Mouse (Mus musculus) hindbrain, embryonic 11.5 days (tissue): ENCODE measurements around the gene Cd207. TPM values are rescaled to one million over a fixed set of nuclear protein-coding genes. Genes with fewer than 3 reads are reported as not detected.

Experiments used
- ATAC-seq: fragments of 200-750 bp; cut with Nextera tagmentation; 2 replicates; pipeline ENCODE4 v1.8.0; 2017; ENCODE audit warnings: mild to moderate bottlenecking, moderate TSS enrichment, moderate library complexity; ENCODE audit not compliant: low FRiP score
- DNase-seq: peaks from one replicate; pipeline ENCODE4 v3.0.0-alpha.2; 2015; ENCODE audit warnings: low spot score
- H3K27ac ChIP-seq: fragments of 300-500 bp; sonication (generic); 2 replicates; pipeline ENCODE4 v1.5.1; 2014; ENCODE audit warnings: mild to moderate bottlenecking, low read depth, low read length
- H3K27me3 ChIP-seq: fragments of 300-500 bp; sonication (generic); 2 replicates; pipeline ENCODE4 v1.6.1; 2014; ENCODE audit warnings: mild to moderate bottlenecking, low read length, moderate library complexity, mixed read lengths; ENCODE audit not compliant: control insufficient read depth, insufficient read depth
- H3K36me3 ChIP-seq: fragments of 300-500 bp; sonication (generic); 2 replicates; pipeline ENCODE4 v1.6.1; 2014; ENCODE audit warnings: mild to moderate bottlenecking, low read length, moderate library complexity, mixed read lengths; ENCODE audit not compliant: control insufficient read depth, insufficient read depth
- H3K4me1 ChIP-seq: fragments of 300-500 bp; sonication (generic); replicated peaks from 2 replicates; pipeline ENCODE4 v1.6.1; 2014; ENCODE audit warnings: low read length, mixed read lengths; ENCODE audit not compliant: control insufficient read depth, insufficient read depth
- H3K4me2 ChIP-seq: fragments of 300-500 bp; sonication (generic); replicated peaks from 2 replicates; pipeline ENCODE4 v1.6.1; 2014; ENCODE audit warnings: mild to moderate bottlenecking, low read depth, low read length
- H3K4me3 ChIP-seq: fragments of 300-500 bp; sonication (generic); 2 replicates; pipeline ENCODE4 v1.5.1; 2014; ENCODE audit warnings: low read depth, low read length
- H3K9ac ChIP-seq: fragments of 300-500 bp; sonication (generic); 2 replicates; pipeline ENCODE4 v1.6.1; 2014; ENCODE audit warnings: low read depth, low read length
- H3K9me3 ChIP-seq: fragments of 300-500 bp; sonication (generic); 2 replicates; pipeline ENCODE4 v1.6.1; 2016; ENCODE audit warnings: low read length; ENCODE audit not compliant: control insufficient read depth
- WGBS: fragments of 180-500 bp; shearing (Covaris S2); extraction: QIAGEN DNeasy Blood & Tissue Kit; methylation state at CpG from one replicate; pipeline ENCODE4 v1.1.7; 2014; 5-methylcytosine and 5-hydroxymethylcytosine counted together
- polyA plus RNA-seq: library from polyadenylated mRNA; unstranded; fragments of >200 nt; fragmentation: Nextera tagmentation; extraction: Ambion mirVana; gene quantifications from 2 replicates; pipeline ENCODE4 v1.2.1, GENCODE M21; 2014

The Cd207 gene
- polyA plus RNA-seq, 1 experiment from 2014 or later = not detected

DNA sequence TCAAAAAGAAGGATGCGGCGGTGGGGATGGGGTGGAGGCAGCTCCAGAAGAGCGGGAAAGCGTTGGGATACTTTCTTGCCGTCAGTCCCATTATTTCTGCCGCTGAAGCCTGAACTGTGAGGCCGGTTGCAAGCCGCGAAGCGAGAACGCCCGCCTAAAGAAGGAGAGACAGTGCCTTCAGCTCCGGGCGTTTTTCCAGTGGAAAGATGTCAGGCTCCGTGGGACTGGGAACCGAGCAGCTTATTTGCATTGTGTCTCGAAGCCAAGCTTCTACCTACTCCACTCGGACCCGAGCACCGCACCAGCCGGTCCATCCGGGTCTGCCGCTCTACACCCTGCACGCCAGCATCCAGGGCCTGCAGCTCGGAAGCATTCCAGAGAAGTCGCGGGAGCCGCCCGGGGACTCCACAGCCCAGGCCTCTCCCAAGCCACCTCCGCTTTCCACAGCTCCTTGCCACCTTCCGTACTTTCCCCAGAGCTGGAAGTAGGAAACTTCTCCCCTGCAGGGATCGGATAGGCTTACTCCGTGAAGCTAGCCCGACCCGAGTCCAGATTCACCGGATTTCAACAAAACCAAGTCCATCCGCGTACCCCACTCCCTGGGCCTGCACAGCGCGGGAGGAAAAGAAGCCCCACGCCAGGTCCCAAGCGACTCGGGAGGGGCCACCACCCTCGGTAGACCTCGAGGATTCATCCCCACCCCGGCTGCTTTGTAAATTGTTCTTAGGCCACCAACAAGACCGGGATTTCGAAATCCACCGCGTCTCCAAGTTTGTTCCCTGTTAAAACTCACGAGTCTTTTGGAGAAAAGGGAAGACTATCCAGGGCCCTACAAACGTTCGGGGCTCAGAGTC, 24.7 kb upstream of the Cd207 start:
- Histone ChIP-seq H3K4me2 (no peak overlapping the region), H3K9me3 (no peaks in the 10 kb centered on the region), H3K4me3 (no peak overlapping the region), H3K27me3 (peaks cover 92% of the 10 kb centered on the region), H3K27ac (no peak overlapping the region), H3K4me1 (0 out of 2 replicates have a peak, but pooled peaks cover 2% of the 10 kb centered on the region), H3K36me3 (no peaks in the 10 kb centered on the region), H3K9ac (no peak overlapping the region)
- ATAC-seq = no peak
- WGBS = under 1% methylated on average over 53 of the region's 53 CpGs
- DNase-seq = peak; percentile 70

DNA sequence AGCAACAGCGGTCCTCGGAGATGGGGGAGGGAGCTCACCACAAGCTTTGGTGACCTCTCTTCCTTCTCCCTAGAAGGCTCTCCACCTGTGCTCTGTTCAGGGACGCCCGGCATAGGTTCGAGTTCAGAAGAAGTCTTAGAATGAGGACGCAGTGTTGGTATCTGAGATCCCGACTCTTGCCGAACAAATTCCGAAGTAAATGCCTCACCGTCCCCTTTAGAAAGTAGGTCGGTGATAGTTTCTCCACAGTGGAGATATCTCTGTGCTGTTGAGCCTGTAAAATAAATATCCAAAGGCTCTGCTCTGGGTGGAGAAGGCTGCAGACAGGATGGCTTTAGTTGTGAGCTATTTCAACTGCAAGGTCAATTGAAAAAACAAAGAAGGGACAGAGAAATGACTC, 23.3 kb upstream of the Cd207 start:
- no peak overlapping the region for H3K4me3 ChIP-seq
- peak; percentile 53 for DNase-seq
- no peak overlapping the region for H3K9ac ChIP-seq
- ATAC-seq = no peak
- no peaks in the 10 kb centered on the region for H3K9me3 ChIP-seq
- H3K27me3 ChIP-seq = peaks cover 92% of the 10 kb centered on the region
- H3K4me2 ChIP-seq = no peak overlapping the region
- no peak overlapping the region for H3K27ac ChIP-seq
- H3K36me3 ChIP-seq = no peaks in the 10 kb centered on the region
- under 1% methylated on average over 11 of the region's 11 CpGs for WGBS
- 0 out of 2 replicates have a peak, but pooled peaks cover 2% of the 10 kb centered on the region for H3K4me1 ChIP-seq

DNA sequence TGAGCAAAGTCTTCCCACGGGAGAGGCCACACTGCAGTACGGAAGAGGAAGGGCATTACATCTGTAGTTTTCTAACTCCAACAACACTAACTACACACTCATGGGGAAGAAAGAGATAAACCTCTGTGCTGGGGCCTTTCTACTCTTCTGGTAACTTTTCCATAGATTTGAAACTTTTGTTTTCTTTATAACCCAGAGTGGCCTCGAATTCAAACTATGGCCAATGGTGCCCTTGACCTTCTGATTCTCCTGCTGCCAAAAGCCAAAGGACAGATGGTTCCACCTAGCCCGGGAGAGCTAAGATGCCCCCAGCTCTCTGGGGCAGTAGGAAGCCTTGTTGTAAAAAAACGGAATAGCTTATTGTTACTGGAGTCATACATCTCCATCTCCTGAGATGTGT, 22.3 kb upstream of the Cd207 start:
- 5% methylated on average over 5 of the region's 5 CpGs for WGBS
- DNase-seq (peak; percentile 39), ATAC-seq (no peak)

DNA sequence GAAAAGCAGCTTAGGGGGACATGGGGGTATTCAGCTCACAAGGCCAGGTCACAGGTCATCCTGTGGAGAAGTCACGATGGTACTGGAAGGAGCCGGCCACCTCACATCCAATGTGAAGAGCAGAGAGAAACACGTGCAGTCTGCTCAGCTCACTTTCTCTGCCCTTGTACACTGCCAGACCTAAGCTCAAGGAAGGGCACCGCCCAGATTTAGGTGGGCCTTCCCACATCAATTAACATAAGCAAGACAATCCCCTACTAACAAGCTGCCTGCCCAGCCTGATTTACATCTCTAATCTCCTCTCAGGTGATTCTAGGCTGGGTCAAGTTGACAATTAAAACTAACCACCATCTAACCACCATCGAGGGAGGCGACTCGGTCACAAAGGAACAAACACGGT, 20.3 kb upstream of the Cd207 start:
- H3K36me3 ChIP-seq = no peaks in the 10 kb centered on the region
- 0 out of 2 replicates have a peak, but pooled peaks cover 2% of the 10 kb centered on the region for H3K4me1 ChIP-seq
- WGBS = 1% methylated on average over 8 of the region's 8 CpGs
- no peak overlapping the region for H3K9ac ChIP-seq
- no peak for ATAC-seq
- peaks cover 93% of the 10 kb centered on the region for H3K27me3 ChIP-seq
- DNase-seq = peak; percentile 10
- no peak overlapping the region for H3K27ac ChIP-seq
- no peak overlapping the region for H3K4me3 ChIP-seq
- H3K4me2 ChIP-seq = no peak overlapping the region
- no peaks in the 10 kb centered on the region for H3K9me3 ChIP-seq

More for the DNA sequence above, 22.3 kb upstream of the Cd207 start:
- Histone ChIP-seq H3K4me2 (no peak overlapping the region), H3K4me3 (no peak overlapping the region), H3K4me1 (0 out of 2 replicates have a peak, but pooled peaks cover 2% of the 10 kb centered on the region), H3K27ac (no peak overlapping the region), H3K36me3 (no peaks in the 10 kb centered on the region), H3K9me3 (no peaks in the 10 kb centered on the region), H3K9ac (no peak overlapping the region), H3K27me3 (peaks cover 92% of the 10 kb centered on the region)

DNA sequence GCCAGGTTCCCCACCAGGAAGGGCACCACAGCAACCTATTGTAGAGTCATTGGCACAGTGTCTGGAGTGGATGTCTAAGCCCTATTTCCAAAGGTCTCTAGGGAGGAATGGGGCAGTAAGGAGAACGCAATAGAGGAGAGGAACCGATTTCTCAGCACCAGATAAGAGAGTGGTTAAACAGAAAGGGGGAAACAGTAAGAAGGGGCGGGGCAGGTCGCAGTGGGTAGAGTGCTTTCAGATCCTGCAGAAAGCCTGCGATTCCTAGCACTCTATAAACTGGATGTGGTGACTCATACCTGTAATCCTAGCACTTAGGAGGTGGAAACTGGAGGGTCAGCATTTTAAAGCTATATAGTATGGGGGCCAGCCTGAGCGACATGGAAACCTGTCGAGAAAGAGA, 19.0 kb upstream of the Cd207 start:
- Histone ChIP-seq H3K4me1 (no peaks in the 10 kb centered on the region), H3K36me3 (no peaks in the 10 kb centered on the region), H3K27me3 (peaks cover 92% of the 10 kb centered on the region), H3K9me3 (no peaks in the 10 kb centered on the region), H3K4me3 (no peak overlapping the region), H3K9ac (no peak overlapping the region), H3K27ac (no peak overlapping the region), H3K4me2 (no peak overlapping the region)
- no peak for ATAC-seq
- DNase-seq = peak; percentile 2
- WGBS = 1% methylated on average over 7 of the region's 7 CpGs

DNA sequence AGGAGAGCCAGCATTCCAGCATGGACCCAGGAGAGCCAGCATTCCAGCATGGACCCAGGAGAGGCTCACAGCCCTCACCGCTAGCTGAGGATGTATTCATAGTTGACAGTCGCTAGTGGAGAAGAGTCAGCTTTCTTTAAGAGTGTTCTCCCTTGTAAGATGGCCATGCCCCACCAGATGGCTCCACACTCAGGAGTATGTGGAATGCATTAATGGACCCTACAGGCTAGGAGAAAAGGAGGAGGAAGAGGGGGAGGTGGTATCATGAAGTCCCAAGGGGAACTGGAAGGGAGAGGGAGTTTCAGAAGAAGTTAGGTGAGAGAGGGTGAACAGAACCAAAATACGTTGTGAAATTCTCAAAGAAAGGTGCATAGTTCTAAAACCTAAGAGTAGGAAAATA, 18.1 kb upstream of the Cd207 start:
- Histone ChIP-seq H3K9ac (no peak overlapping the region), H3K4me1 (no peaks in the 10 kb centered on the region), H3K4me2 (no peak overlapping the region), H3K9me3 (no peaks in the 10 kb centered on the region), H3K4me3 (no peak overlapping the region), H3K36me3 (no peaks in the 10 kb centered on the region), H3K27ac (no peak overlapping the region), H3K27me3 (peaks cover 93% of the 10 kb centered on the region)
- WGBS = 9% methylated on average over 3 of the region's 3 CpGs
- no peak for ATAC-seq
- peak; percentile 17 for DNase-seq

DNA sequence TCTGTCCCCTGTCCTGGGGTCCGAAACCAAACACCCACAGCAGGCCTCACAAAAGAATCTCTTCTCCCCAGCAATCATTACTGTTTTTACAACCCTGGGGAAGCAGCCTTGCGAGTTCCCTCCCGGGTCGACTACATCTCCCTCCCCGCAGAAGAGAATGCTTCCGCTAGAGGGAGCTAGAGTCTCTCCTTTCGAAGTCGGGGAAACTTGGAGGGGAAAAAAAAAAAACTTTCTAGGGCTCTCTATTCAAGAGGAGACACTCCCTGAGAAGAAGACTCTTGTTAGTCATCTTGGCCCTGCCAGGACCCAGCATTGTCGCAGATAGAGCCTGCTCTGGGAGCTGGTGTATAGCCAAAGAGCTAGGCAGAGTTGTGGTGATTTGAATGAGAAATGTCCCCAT, 16.2 kb upstream of the Cd207 start:
- Histone ChIP-seq H3K27me3 (peaks cover 84% of the 10 kb centered on the region), H3K36me3 (no peaks in the 10 kb centered on the region), H3K4me3 (no peak overlapping the region), H3K27ac (no peak overlapping the region), H3K4me1 (no peaks in the 10 kb centered on the region), H3K4me2 (no peak overlapping the region), H3K9ac (no peak overlapping the region), H3K9me3 (no peaks in the 10 kb centered on the region)
- 0% methylated on average over 9 of the region's 9 CpGs for WGBS
- no peak for ATAC-seq
- peak; percentile 85 for DNase-seq

DNA sequence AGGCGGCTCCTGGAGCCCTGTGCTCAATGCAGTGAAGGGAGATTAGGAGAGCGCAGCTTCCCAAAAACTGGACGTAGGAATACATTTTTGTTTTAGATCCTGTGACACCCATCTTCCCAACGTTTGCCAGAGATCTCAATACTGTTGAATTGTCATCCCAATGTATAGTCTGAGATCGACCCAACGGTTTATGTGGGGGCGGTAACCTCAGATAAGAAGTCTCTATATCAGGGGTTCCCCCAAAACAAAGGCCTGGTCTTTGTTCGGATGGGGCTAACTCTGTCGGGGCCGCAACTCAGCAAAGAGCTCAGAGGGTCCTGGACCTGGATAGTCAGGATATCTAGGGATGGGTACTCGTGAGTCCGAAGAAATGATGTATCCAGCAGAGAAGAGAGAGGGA, 15.3 kb upstream of the Cd207 start:
- H3K4me1 ChIP-seq = no peaks in the 10 kb centered on the region
- no peak overlapping the region for H3K9ac ChIP-seq
- no peaks in the 10 kb centered on the region for H3K9me3 ChIP-seq
- no peaks in the 10 kb centered on the region for H3K36me3 ChIP-seq
- DNase-seq (peak; percentile 30), ATAC-seq (no peak)
- no peak overlapping the region for H3K4me2 ChIP-seq
- peaks cover 75% of the 10 kb centered on the region for H3K27me3 ChIP-seq
- no peak overlapping the region for H3K27ac ChIP-seq
- WGBS = 4% methylated on average over 12 of the region's 12 CpGs
- no peak overlapping the region for H3K4me3 ChIP-seq

DNA sequence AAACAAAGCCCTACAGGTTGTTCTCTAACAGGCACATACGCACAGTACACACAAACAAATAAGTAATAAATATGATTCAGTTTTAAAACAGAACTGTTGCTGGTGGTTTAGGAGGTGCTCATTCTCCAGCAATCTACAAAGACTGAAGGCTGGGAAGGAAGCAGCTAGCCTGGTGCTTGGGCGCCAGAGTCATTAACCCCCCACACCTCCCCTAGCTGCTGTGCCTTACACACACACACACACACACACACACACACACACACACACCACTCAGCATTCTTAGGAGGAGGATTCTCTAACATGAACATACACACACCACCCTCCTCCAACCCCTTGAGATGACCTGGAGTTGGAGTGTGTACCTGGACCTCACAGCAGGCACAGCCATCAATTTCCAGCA, 13.3 kb upstream of the Cd207 start:
- H3K9me3 ChIP-seq = no peaks in the 10 kb centered on the region
- H3K9ac ChIP-seq = no peak overlapping the region
- no peak for ATAC-seq
- 74% methylated on average over 2 of the region's 2 CpGs for WGBS
- H3K27me3 ChIP-seq = peaks cover 55% of the 10 kb centered on the region
- no peaks in the 10 kb centered on the region for H3K36me3 ChIP-seq
- no peak for DNase-seq
- no peak overlapping the region for H3K4me2 ChIP-seq
- H3K4me3 ChIP-seq = no peak overlapping the region
- no peaks in the 10 kb centered on the region for H3K4me1 ChIP-seq
- no peak overlapping the region for H3K27ac ChIP-seq
